Mouse (Mus musculus): ENCODE measurements around the gene 4933434E20Rik.

DNA sequence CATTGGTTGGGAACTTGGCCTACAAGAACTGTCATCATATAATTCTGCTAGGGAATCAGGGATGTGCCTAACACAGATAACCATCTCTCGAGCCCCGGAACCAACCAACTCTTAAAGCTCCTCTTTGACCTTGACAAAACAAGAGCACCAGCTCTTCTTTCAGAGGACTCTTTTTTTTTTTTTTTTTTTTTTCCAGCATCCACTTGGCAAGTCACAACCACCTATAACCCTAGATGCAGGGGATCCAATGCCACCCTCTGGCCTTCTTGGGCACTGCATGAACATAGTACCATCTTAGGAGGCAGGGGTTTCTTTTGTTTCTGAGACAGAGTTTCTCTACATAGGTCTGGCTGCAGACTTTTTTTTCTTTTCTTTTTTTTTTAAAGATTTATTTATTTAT is 62.9 kb downstream of the 4933434E20Rik start:
- TF ChIP-seq CTCF (IDR thresholded peaks at IDR 0.05; ENCODE audit: low read depth) (peak; percentile 48; the same call in 1 of the 2 replicates), EP300 (optimal IDR thresholded peaks at IDR 0.05) (no peak)
